Mouse (Mus musculus): ENCODE measurements around the gene Hist1h2bg.
"Not testable (repeated sequence)": the region's sequence is repeated elsewhere in the genome, so short reads cannot be mapped to it uniquely, and the experiment has no call there.

The Hist1h2bg gene

GRCm38 (mm10) chr13:23539821-23540220 lies 31.4 kb upstream of the Hist1h2bg start:
- DNase-seq (ENCODE audit: low spot score), result not testable (repeated sequence)

- DNase-seq (ENCODE audit: low spot score), result no peak
Observed at GRCm38 (mm10) chr13:23541497-23541896, 29.7 kb upstream of the Hist1h2bg start.

GRCm38 (mm10) chr13:23542225-23542980 lies 28.8 kb upstream of the Hist1h2bg start:
- not testable (repeated sequence) for DNase-seq (ENCODE audit: low spot score)

GRCm38 (mm10) chr13:23542999-23543607 lies 28.1 kb upstream of the Hist1h2bg start, which contains the start of gene Hist1h2bh:
Gene Hist1h2bh (minus strand): TSS chr13:23543392.
- DNase-seq (ENCODE audit: low spot score), result peak; percentile 92

- DNase-seq (ENCODE audit: low spot score), result peak; percentile 92
Observed at GRCm38 (mm10) chr13:23543965-23544786, 27.0 kb upstream of the Hist1h2bg start, which contains the start of gene Hist1h3f. Gene Hist1h3f (plus strand): TSS chr13:23544052.

- DNase-seq (ENCODE audit: low spot score), result not testable (repeated sequence)
Observed at GRCm38 (mm10) chr13:23544787-23545120, 26.4 kb upstream of the Hist1h2bg start.

GRCm38 (mm10) chr13:23546694-23547093 lies 24.5 kb upstream of the Hist1h2bg start:
- DNase-seq (ENCODE audit: low spot score), result no peak

- peak; percentile 60 for DNase-seq (ENCODE audit: low spot score)
Observed at GRCm38 (mm10) chr13:23550761-23551145, 20.4 kb upstream of the Hist1h2bg start.

- DNase-seq (ENCODE audit: low spot score), result peak; percentile 98
Observed at GRCm38 (mm10) chr13:23551146-23551834, 19.9 kb upstream of the Hist1h2bg start, which contains the start of gene Hist1h4f. Gene Hist1h4f (minus strand): TSS chr13:23551648.

- DNase-seq (ENCODE audit: low spot score), result no peak
Observed at GRCm38 (mm10) chr13:23551931-23552914, 19.0 kb upstream of the Hist1h2bg start.

GRCm38 (mm10) chr13:23552962-23553361 lies 18.2 kb upstream of the Hist1h2bg start, which contains the start of gene Hist1h1d:
Gene Hist1h1d (plus strand): TSS chr13:23553262.
- no peak for DNase-seq (ENCODE audit: low spot score)

- peak; percentile 38 for DNase-seq (ENCODE audit: low spot score)
Observed at GRCm38 (mm10) chr13:23554393-23554792, 16.8 kb upstream of the Hist1h2bg start.

- peak; percentile 95 for DNase-seq (ENCODE audit: low spot score)
Observed at GRCm38 (mm10) chr13:23554925-23555838, 16.0 kb upstream of the Hist1h2bg start.

GRCm38 (mm10) chr13:23555839-23556416 lies 15.3 kb upstream of the Hist1h2bg start:
- peak; percentile 91 for DNase-seq (ENCODE audit: low spot score)

- no peak for DNase-seq (ENCODE audit: low spot score)
Observed at GRCm38 (mm10) chr13:23556906-23557305, 14.3 kb upstream of the Hist1h2bg start.

GRCm38 (mm10) chr13:23560699-23561098 lies 10.5 kb upstream of the Hist1h2bg start:
- peak; percentile 53 for DNase-seq (ENCODE audit: low spot score)

- not testable (repeated sequence) for DNase-seq (ENCODE audit: low spot score)
Observed at GRCm38 (mm10) chr13:23561531-23561882, 9.7 kb upstream of the Hist1h2bg start.

- DNase-seq (ENCODE audit: low spot score), result peak; percentile 98
Observed at GRCm38 (mm10) chr13:23561883-23562659, 9.1 kb upstream of the Hist1h2bg start, which contains the start of gene Hist1h3e. Gene Hist1h3e (minus strand): TSS chr13:23562369.

All from yolk sac, embryonic 10.5 days (tissue).